Mouse (Mus musculus) inflammation-experienced regulatory T-cells (primary cell): ENCODE data around the gene Pld3. TPM values are rescaled to one million over a fixed set of nuclear protein-coding genes. Genes with fewer than 3 reads are reported as not detected.

ENCODE experiments used
- polyA plus RNA-seq, 2 experiments: library from polyadenylated mRNA; unstranded; fragments of 100-300 nt; shearing (Covaris generic); gene quantifications; one replicate each; pipeline ENCODE4 v1.2.1; 2017

Gene Pld3
- polyA plus RNA-seq, result 100 to 1,000 TPM; 159 to 211 TPM

DNA sequence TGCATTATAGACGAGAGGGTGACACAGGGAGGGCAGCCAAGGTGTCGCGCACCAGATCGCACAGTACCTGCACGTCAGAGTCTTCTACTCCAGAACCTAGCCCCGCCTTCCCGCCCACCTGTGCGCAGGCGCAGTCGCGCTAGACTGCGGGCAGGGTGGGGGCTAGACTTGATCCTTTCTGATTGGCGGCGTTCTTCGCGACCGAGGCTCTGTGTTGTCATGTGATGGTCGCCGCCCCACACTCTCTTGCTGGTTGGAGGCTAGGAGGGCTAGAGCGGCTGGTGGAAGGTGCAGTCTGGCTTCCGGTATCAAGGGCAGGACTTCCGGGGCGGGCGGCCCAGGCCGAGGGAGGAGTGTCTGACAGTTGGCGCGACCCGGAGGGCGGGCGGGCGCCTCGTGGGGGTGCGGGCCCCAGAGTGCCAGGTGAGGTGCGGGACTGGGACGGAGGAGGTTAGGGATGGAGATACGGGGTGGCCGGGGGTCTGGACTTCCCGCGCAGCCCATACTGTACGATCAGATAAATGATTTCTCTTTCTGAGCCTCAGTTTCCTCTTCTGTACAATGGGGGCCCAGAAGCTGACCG is at the start of gene Pld3, which contains the start of gene 2310022A10Rik:
Gene Pld3, minus strand, starts transcription at position 288 of the 583 bp plus-strand sequence.
Gene 2310022A10Rik, plus strand, starts transcription at position 303 of the 583 bp plus-strand sequence.

GRCm38 (mm10) chr7:27591266-27592216 is 38.5 kb upstream of the Pld3 start, which contains the start of gene Akt2:
Akt2 (plus strand) TSS chr7:27591552.

GRCm38 (mm10) chr7:27522967-27523366 is 30.1 kb downstream of the Pld3 start, which contains the start of gene Hipk4:
Hipk4 (plus strand) TSS chr7:27523267.

GRCm38 (mm10) chr7:27499036-27499435 is 54.0 kb downstream of the Pld3 start, which contains the start of gene Prx:
Prx (plus strand) TSS chr7:27499324.

DNA sequence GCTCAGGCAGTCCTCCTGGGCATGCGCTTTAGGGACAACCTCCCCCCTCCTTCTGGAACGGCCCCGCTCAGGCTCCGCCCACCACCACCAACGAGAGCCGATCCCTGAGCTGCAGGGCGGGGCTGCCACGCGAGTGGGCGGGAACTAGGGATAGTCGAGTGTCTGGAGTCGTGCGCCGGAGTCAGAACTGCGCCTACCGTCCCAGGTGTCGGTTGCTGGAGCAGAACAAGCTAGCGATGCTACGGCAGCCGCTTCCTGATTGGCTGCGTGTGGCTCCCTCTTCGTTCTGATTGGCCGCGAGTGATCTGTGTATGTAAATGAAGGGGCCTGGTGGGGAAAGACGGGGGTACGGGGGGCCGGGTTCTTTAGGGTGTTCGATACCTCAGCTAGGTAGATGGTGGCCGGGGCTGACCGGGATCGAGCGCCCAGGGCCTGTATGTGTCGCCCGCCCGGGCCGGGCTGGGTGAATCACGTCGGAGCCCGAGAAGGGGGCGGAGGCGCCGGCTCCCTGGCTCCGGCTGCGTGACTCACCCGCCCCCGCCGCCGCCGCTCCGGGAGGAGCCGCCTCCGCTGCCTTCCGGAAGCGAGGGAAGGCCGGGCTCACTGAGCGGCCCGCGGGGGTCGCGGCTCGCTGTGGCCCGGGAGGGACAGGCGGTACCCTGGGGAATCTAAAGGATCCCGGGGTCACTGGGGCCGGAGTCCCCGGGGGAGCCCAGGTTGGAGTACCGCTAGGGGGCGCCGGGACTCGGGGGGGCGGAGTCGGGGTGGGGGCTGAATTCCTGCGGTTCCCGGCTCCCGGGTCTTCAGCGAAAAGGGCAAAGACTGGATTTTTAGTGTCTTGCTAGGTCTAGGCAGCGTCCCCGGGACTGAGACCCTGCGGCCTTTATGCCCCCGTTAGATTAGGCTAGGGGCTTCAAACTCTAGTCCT is 66.0 kb downstream of the Pld3 start, which contains the start of gene Sertad1:
Gene Sertad1, plus strand, starts transcription at position 141 of the 928 bp plus-strand sequence.

Other genes with a start within 250 kb of the Pld3 start
- gene Ltbp4, start 215.5 kb downstream of the Pld3 start, polyA plus RNA-seq, result 1 to 10 TPM; 2.1 to 2.9 TPM
- gene Shkbp1, start 197.2 kb downstream of the Pld3 start, polyA plus RNA-seq, result 10 to 100 TPM; 86.4 to 88.1 TPM
- gene Gm20479, start 195.8 kb downstream of the Pld3 start, polyA plus RNA-seq, result 1 to 10 TPM in 1 of 2 experiments, not detected in 1; 1.6 TPM
- gene Sptbn4, start 105.5 kb downstream of the Pld3 start, polyA plus RNA-seq, result 1 to 10 TPM in 1 of 2 experiments, under 1 TPM in 1; 0.43 to 1.0 TPM
- 10 to 100 TPM; 11.2 to 19.1 TPM for gene Blvrb, start 105.2 kb downstream of the Pld3 start, polyA plus RNA-seq
- 10 to 100 TPM; 40.0 to 41.1 TPM for gene Sertad3, start 79.5 kb downstream of the Pld3 start, polyA plus RNA-seq
- gene Sertad1, start 66.3 kb downstream of the Pld3 start, polyA plus RNA-seq, result 10 to 100 TPM; 52.4 to 79.0 TPM
- gene Prx, start 53.9 kb downstream of the Pld3 start, polyA plus RNA-seq, result 1 to 10 TPM in 1 of 2 experiments, under 1 TPM in 1; 0.34 to 2.8 TPM
- under 1 TPM; 0.28 to 0.34 TPM for gene Hipk4, start 30.0 kb downstream of the Pld3 start, polyA plus RNA-seq
- gene 2310022A10Rik, start within 50 bp of the Pld3 start, polyA plus RNA-seq, result 10 to 100 TPM; 20.4 to 28.8 TPM
- gene Akt2, start 38.3 kb upstream of the Pld3 start, polyA plus RNA-seq, result 10 to 100 TPM; 74.8 to 82.4 TPM
- under 1 TPM in 1 of 2 experiments, not detected in 1; 0.53 TPM for gene Ttc9b, start 100.7 kb upstream of the Pld3 start, polyA plus RNA-seq
- gene Map3k10, start 121.4 kb upstream of the Pld3 start, polyA plus RNA-seq, result 10 to 100 TPM; 15.6 to 22.0 TPM
- 1 to 10 TPM; 4.7 to 6.7 TPM for gene Zfp607b, start 136.1 kb upstream of the Pld3 start, polyA plus RNA-seq
- 10 to 100 TPM; 13.8 to 22.1 TPM for gene Zfp60, start 178.2 kb upstream of the Pld3 start, polyA plus RNA-seq